Mouse (Mus musculus) intestine, embryonic 14.5 days (tissue): ENCODE measurements around the gene Ercc6l2. TPM values are rescaled to one million over a fixed set of nuclear protein-coding genes. Genes with fewer than 3 reads are reported as not detected.

Experiments used
- ATAC-seq: fragments of 200-750 bp; cut with Nextera tagmentation; replicated peaks from 2 replicates; pipeline ENCODE4 v1.8.0; 2017; ENCODE audit warnings: low read depth, moderate number of reproducible peaks, moderate TSS enrichment, moderate library complexity; ENCODE audit not compliant: low FRiP score, low TSS enrichment
- DNase-seq: peaks from one replicate; pipeline ENCODE4 v3.0.0-alpha.2; 2018; ENCODE audit warnings: low spot score
- H3K27ac ChIP-seq: fragments of 300-500 bp; sonication (generic); 2 replicates; pipeline ENCODE4 v1.5.1; 2014; ENCODE audit warnings: low read depth, mild to moderate bottlenecking, control low read depth
- H3K27me3 ChIP-seq: fragments of 300-500 bp; sonication (generic); replicated peaks from 2 replicates; pipeline ENCODE4 v1.6.1; 2014; ENCODE audit warnings: low read length, control low read depth; ENCODE audit not compliant: control insufficient read depth, insufficient read depth
- H3K36me3 ChIP-seq: fragments of 300-500 bp; sonication (generic); 2 replicates; pipeline ENCODE4 v1.6.1; 2014; ENCODE audit warnings: low read length, control low read depth; ENCODE audit not compliant: control insufficient read depth, insufficient read depth
- H3K4me1 ChIP-seq: fragments of 300-500 bp; sonication (generic); replicated peaks from 2 replicates; pipeline ENCODE4 v1.6.1; 2014; ENCODE audit warnings: low read length, control low read depth, mixed read lengths; ENCODE audit not compliant: control insufficient read depth, insufficient read depth
- H3K4me2 ChIP-seq: fragments of 300-500 bp; sonication (generic); 2 replicates; pipeline ENCODE4 v1.6.1; 2014; ENCODE audit warnings: low read length
- H3K4me3 ChIP-seq: fragments of 300-500 bp; sonication (generic); 2 replicates; pipeline ENCODE4 v1.5.1; 2014; ENCODE audit warnings: low read depth, low read length, control low read depth, mixed read lengths
- H3K9ac ChIP-seq: fragments of 300-500 bp; sonication (generic); 2 replicates; pipeline ENCODE4 v1.6.1; 2014; ENCODE audit warnings: mild to moderate bottlenecking, low read length
- H3K9me3 ChIP-seq: fragments of 300-500 bp; sonication (generic); 2 replicates; pipeline ENCODE4 v1.6.1; 2016; ENCODE audit warnings: low read length, control low read depth; ENCODE audit not compliant: control insufficient read depth
- WGBS: fragments of 180-500 bp; shearing (Covaris S2); extraction: QIAGEN DNeasy Blood & Tissue Kit; methylation state at CpG from one replicate; pipeline ENCODE4 v1.1.7; 2014; 5-methylcytosine and 5-hydroxymethylcytosine counted together
- polyA plus RNA-seq: library from polyadenylated mRNA; unstranded; fragments of >200 nt; fragmentation: Nextera tagmentation; extraction: Ambion mirVana; gene quantifications from 2 replicates; pipeline ENCODE4 v1.2.1, GENCODE M21; 2014

Gene Ercc6l2
- polyA plus RNA-seq, 1 experiment from 2014 or later = 25.8 TPM

DNA sequence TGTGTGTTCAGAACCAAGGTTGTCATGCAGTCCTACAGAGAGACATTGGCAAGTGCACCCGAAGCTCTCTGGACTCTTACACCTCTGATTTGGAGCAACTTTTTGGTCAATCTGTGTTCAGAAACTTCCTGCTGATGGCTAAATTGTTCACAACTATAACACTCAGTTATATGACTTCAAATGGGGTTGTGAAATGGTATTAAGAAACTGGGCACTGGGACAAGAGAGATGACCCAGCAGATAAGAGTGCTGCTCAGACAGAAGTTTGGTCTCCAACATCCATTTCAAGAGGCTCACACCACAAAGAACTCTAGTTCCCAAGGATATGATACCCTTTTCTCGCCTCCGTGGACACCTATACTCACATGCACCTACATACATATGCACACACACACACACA, 16.4 kb upstream of the Ercc6l2 start:
- Histone ChIP-seq H3K4me3 (no peak overlapping the region), H3K4me2 (no peak overlapping the region), H3K36me3 (no peaks in the 10 kb centered on the region), H3K9me3 (no peaks in the 10 kb centered on the region), H3K27ac (no peak overlapping the region), H3K27me3 (no peaks in the 10 kb centered on the region), H3K4me1 (no peaks in the 10 kb centered on the region), H3K9ac (no peak overlapping the region)
- 83% methylated on average over 3 of the region's 3 CpGs for WGBS
- no peak for ATAC-seq
- no peak for DNase-seq

DNA sequence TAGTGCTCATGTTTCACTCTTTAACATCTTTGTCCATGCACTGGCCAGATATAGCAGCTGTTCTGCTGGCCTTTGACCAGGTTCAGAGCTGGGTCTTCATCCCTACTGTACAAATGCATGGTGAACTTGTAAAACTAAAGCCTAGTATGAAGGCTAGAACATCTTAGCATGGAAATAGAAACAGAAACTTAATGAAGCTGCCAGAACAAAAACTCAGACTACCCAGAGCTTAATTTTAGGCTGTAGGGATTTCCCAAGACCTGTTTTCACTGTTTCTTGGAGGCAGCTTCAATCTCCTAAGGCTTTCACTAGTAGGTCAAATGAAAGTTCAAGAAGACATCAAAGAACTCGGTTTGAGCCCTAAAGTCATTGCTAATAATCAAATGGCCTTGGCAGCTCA, 15.1 kb upstream of the Ercc6l2 start:
- Histone ChIP-seq H3K4me2 (no peak overlapping the region), H3K9ac (no peak overlapping the region), H3K4me1 (no peaks in the 10 kb centered on the region), H3K27ac (no peak overlapping the region), H3K4me3 (no peak overlapping the region), H3K36me3 (no peaks in the 10 kb centered on the region), H3K9me3 (no peaks in the 10 kb centered on the region), H3K27me3 (no peaks in the 10 kb centered on the region)
- no peak for DNase-seq
- 65% methylated on average over 1 of the region's 1 CpGs for WGBS
- ATAC-seq = no peak

DNA sequence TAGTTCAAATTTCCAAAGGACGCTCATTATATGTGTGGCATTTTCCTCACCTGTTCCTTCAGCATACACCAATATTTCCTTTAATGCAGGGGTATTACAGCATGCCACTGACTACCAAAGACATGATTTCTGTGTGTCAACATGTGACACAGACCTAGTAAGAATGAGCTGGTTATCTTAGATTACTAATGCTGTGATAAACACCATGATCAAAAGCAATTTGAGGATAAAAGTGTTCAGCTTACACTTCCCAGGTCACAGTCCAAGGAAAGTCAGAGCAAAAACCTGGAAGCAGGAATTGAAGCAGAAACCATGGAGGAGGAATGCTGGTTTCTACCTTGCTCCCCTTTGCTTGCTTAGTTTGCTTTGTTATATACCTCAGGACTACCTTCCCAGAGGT, 13.8 kb upstream of the Ercc6l2 start:
- Histone ChIP-seq H3K9me3 (no peaks in the 10 kb centered on the region), H3K4me2 (no peak overlapping the region), H3K27ac (no peak overlapping the region), H3K9ac (no peak overlapping the region), H3K4me1 (no peaks in the 10 kb centered on the region), H3K27me3 (no peaks in the 10 kb centered on the region), H3K36me3 (no peaks in the 10 kb centered on the region), H3K4me3 (no peak overlapping the region)
- DNase-seq = no peak
- WGBS = 93% methylated on average over 1 of the region's 1 CpGs
- ATAC-seq = no peak

DNA sequence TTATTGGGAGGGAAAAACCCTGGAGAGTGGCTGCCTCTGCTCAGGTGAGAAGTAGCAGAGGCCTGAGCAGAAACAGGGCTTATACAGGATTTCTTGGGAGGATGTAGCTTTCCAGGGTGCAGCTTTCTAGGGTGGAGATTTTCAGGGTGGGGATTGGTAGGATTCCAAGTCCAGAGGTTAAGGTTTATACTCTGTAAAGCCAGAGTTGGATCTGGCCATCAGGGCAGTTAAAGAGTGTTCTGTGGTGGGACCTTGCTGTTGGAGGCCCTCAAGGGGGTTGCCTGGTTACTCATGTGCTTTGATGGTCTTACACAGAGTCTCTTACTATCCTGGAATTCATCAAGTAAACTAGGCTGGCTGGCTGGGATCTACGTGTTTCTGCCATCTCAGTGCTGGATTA, 7.8 kb upstream of the Ercc6l2 start:
- ATAC-seq = no peak
- Histone ChIP-seq H3K9me3 (no peaks in the 10 kb centered on the region), H3K4me1 (no peaks in the 10 kb centered on the region), H3K36me3 (no peaks in the 10 kb centered on the region), H3K9ac (no peak overlapping the region), H3K27me3 (no peaks in the 10 kb centered on the region), H3K27ac (no peak overlapping the region), H3K4me3 (no peak overlapping the region), H3K4me2 (no peak overlapping the region)
- WGBS = 35% methylated on average over 1 of the region's 1 CpGs
- no peak for DNase-seq

DNA sequence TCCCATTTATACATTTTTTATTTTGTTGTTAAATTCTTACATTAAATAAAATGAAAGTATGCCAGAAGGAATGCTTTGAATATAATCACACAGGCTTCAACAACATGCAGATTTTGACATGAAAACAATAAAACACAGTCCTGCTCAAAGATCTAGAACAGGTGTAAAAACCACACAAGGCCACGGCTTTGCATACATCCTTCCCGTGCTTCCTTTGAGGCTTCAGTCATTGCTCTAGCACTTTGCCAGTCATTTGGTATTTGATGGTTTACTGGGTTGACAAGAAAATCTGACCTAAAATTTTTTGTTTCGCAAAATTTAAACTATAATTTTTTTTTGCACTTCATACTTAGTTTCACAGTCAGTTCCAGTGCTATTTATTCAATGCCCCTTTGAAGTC, 7.1 kb upstream of the Ercc6l2 start:
- no peaks in the 10 kb centered on the region for H3K9me3 ChIP-seq
- H3K27ac ChIP-seq = no peak overlapping the region
- 86% methylated on average over 3 of the region's 3 CpGs for WGBS
- H3K4me2 ChIP-seq = no peak overlapping the region
- H3K4me3 ChIP-seq = no peak overlapping the region
- no peak overlapping the region for H3K9ac ChIP-seq
- DNase-seq (no peak), ATAC-seq (no peak)
- no peaks in the 10 kb centered on the region for H3K36me3 ChIP-seq
- H3K4me1 ChIP-seq = no peaks in the 10 kb centered on the region
- no peaks in the 10 kb centered on the region for H3K27me3 ChIP-seq

DNA sequence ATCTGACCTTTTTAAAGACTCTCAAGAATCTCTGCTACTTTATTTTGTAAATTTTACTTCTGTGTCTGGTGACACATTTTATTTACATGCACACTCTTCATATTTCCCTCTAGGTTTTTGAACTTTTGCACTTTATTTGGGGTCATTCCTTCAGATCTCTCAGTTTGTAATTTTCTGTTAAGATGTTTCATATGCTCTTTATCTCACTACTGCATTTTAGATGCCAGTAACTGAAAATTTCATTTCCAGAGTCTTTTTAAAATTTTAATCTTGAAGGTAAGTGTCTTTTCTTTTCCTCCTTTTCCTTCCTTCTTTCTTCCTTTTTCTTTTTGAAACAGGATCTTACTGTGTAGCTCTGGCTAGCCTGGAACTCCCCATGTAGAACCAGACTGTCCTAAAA, 3.6 kb upstream of the Ercc6l2 start:
- H3K4me1 ChIP-seq = peaks cover 10% of the 10 kb centered on the region
- no peak overlapping the region for H3K9ac ChIP-seq
- no peaks in the 10 kb centered on the region for H3K36me3 ChIP-seq
- no peak overlapping the region for H3K4me2 ChIP-seq
- H3K4me3 ChIP-seq = no peak overlapping the region
- H3K27ac ChIP-seq = no peak overlapping the region
- DNase-seq = no peak
- ATAC-seq = no peak
- no peaks in the 10 kb centered on the region for H3K9me3 ChIP-seq
- H3K27me3 ChIP-seq = no peaks in the 10 kb centered on the region

DNA sequence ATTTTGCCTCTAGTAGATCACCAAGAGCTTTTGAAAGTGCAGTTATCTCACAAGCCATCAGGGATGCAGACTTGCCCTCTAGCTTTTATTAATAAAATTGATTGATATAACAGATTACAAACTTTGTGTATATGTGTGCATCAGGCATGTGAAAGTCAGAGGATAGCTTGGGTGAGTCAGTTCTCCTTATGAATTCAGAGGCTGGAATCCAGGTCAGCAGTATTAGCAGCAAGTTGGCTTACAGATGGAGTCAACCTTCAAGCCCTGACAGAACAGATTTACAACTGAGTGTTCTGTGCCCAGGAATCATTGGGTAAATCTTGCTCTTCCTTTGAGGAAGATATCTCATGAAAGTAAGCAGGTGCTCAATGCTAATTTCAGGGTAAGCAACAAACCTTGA, 891 bp downstream of the Ercc6l2 start:
- DNase-seq (no peak), ATAC-seq (no peak)
- no peaks in the 10 kb centered on the region for H3K9me3 ChIP-seq
- H3K27me3 ChIP-seq = no peaks in the 10 kb centered on the region
- peak overlapping the region; percentile 92 for H3K9ac ChIP-seq
- H3K4me3 ChIP-seq = peak overlapping the region; percentile 61
- H3K4me1 ChIP-seq = peaks cover 10% of the 10 kb centered on the region
- H3K36me3 ChIP-seq = peaks cover 6% of the 10 kb centered on the region
- H3K4me2 ChIP-seq = peak overlapping the region; percentile 80
- H3K27ac ChIP-seq = peak overlapping the region; percentile 96; the same call in 1 of the 2 replicates

DNA sequence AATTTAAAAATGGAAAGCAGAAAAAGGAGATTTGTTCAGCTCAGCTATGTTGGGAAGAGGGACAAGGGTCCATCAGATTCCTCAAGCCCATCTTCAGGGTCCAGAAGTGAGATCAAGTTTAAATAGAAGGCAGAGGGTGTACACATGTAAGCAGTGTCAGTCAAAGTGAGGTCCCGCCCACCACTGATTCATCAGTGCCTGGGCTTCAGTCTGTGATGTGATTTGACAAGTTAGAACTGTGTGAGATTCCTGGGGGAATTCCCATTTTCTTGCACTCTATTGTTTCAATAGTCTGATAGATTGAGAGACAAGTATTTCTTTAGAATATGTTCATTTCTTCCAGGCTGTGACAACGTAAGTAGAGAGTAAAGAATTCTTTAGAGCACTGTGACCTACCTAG, 30.7 kb downstream of the Ercc6l2 start:
- Histone ChIP-seq H3K27ac (no peak overlapping the region), H3K9ac (no peak overlapping the region), H3K4me1 (no peaks in the 10 kb centered on the region), H3K4me3 (no peak overlapping the region), H3K9me3 (no peaks in the 10 kb centered on the region), H3K4me2 (no peak overlapping the region), H3K36me3 (peaks cover 38% of the 10 kb centered on the region), H3K27me3 (no peaks in the 10 kb centered on the region)
- no peak for DNase-seq
- no peak for ATAC-seq
- WGBS = 93% methylated on average over 2 of the region's 2 CpGs

DNA sequence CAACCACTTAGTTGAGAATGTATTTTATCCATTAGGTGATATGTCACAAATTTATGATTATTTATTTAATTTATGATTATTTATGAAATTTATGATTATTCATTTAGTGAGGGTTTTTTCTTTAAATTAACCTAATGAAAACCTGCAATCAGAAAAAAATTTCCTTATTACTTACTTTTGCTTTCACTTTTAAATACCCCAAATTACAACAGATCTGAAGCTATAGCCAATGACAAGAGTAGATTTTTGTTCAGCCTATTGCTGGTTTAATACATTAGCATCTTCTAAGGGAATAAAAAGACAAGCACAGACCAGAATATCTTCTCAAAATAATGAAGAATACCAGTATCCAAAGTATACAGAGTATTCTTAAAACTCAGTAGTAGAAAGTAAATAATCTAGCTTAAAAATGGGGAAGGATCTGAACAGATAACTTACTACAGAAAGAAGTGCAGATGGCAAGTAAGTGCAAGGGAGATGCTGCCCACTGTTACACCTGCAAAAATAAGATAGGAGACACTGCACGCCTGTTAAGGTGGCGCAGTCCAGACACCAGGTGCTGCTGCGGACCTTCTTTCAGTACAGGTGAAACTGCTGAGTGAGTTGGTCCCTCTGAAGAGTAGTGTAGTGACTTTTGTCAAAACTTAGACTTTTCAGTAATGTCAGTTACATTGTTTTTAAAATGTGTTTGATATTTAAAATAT, 35.4 kb downstream of the Ercc6l2 start:
- H3K9ac ChIP-seq = no peak overlapping the region
- no peaks in the 10 kb centered on the region for H3K9me3 ChIP-seq
- ATAC-seq = no peak
- no peak overlapping the region for H3K4me2 ChIP-seq
- 95% methylated on average over 3 of the region's 3 CpGs for WGBS
- H3K4me3 ChIP-seq = no peak overlapping the region
- no peak overlapping the region for H3K27ac ChIP-seq
- H3K27me3 ChIP-seq = no peaks in the 10 kb centered on the region
- no peak for DNase-seq
- peaks cover 34% of the 10 kb centered on the region for H3K36me3 ChIP-seq
- no peaks in the 10 kb centered on the region for H3K4me1 ChIP-seq
